Mouse (Mus musculus): ENCODE data around the gene Ccdc173. TPM values are rescaled to one million over a fixed set of nuclear protein-coding genes. Genes with fewer than 3 reads are reported as not detected.

Gene Ccdc173
- polyA plus RNA-seq, 1 experiment from 2014 or later = 2.2 TPM

GRCm38 (mm10) chr2:69777985-69778835, 11.2 kb downstream of the Ccdc173 start:
- DNase-seq (ENCODE audit: low spot score) (no peak), ATAC-seq (ENCODE audit: insufficient number of reproducible peaks, low FRiP score, low TSS enrichment, low read depth) (no peak)
- no peaks in the 10 kb centered on the region for H3K36me3 ChIP-seq (ENCODE audit: control insufficient read depth, insufficient read depth, low read length)
- WGBS = 71% methylated on average over 7 of the region's 7 CpGs
- no peaks in the 10 kb centered on the region for H3K27me3 ChIP-seq (ENCODE audit: control insufficient read depth, insufficient read depth, low read length)
- no peak overlapping the region for H3K27ac ChIP-seq (replicated peaks; ENCODE audit: low read depth, low read length)
- no peaks in the 10 kb centered on the region for H3K4me1 ChIP-seq (ENCODE audit: control insufficient read depth, insufficient read depth, low read length)
- H3K4me2 ChIP-seq (ENCODE audit: low read depth, severe bottlenecking) = no peak overlapping the region
- H3K9ac ChIP-seq (ENCODE audit: low read length) = no peak overlapping the region
- no peaks in the 10 kb centered on the region for H3K9me3 ChIP-seq (ENCODE audit: control insufficient read depth, low read length)
- no peak overlapping the region for H3K4me3 ChIP-seq (ENCODE audit: low read depth, low read length)

- DNase-seq (ENCODE audit: low spot score) (no peak), ATAC-seq (ENCODE audit: insufficient number of reproducible peaks, low FRiP score, low TSS enrichment, low read depth) (no peak)
- H3K9me3 ChIP-seq (ENCODE audit: control insufficient read depth, low read length) = no peaks in the 10 kb centered on the region
- H3K9ac ChIP-seq (ENCODE audit: low read length) = no peak overlapping the region
- H3K4me2 ChIP-seq (ENCODE audit: low read depth, severe bottlenecking) = no peak overlapping the region
- no peaks in the 10 kb centered on the region for H3K4me1 ChIP-seq (ENCODE audit: control insufficient read depth, insufficient read depth, low read length)
- H3K4me3 ChIP-seq (ENCODE audit: low read depth, low read length) = no peak overlapping the region
- H3K36me3 ChIP-seq (ENCODE audit: control insufficient read depth, insufficient read depth, low read length) = no peaks in the 10 kb centered on the region
- H3K27ac ChIP-seq (replicated peaks; ENCODE audit: low read depth, low read length) = no peak overlapping the region
- 95% methylated on average over 3 of the region's 3 CpGs for WGBS
- H3K27me3 ChIP-seq (ENCODE audit: control insufficient read depth, insufficient read depth, low read length) = no peaks in the 10 kb centered on the region
These were observed 16.0 kb downstream of the Ccdc173 start for GRCm38 (mm10) chr2:69773331-69773730.

- no peaks in the 10 kb centered on the region for H3K27me3 ChIP-seq (ENCODE audit: control insufficient read depth, insufficient read depth, low read length)
- H3K9me3 ChIP-seq (ENCODE audit: control insufficient read depth, low read length) = no peaks in the 10 kb centered on the region
- H3K36me3 ChIP-seq (ENCODE audit: control insufficient read depth, insufficient read depth, low read length) = no peaks in the 10 kb centered on the region
- DNase-seq (ENCODE audit: low spot score) (no peak), ATAC-seq (ENCODE audit: insufficient number of reproducible peaks, low FRiP score, low TSS enrichment, low read depth) (no peak)
- no peak overlapping the region for H3K27ac ChIP-seq (replicated peaks; ENCODE audit: low read depth, low read length)
- H3K4me3 ChIP-seq (ENCODE audit: low read depth, low read length) = no peak overlapping the region
- H3K4me2 ChIP-seq (ENCODE audit: low read depth, severe bottlenecking) = no peak overlapping the region
- WGBS = 83% methylated on average over 1 of the region's 1 CpGs
- H3K9ac ChIP-seq (ENCODE audit: low read length) = no peak overlapping the region
- H3K4me1 ChIP-seq (ENCODE audit: control insufficient read depth, insufficient read depth, low read length) = no peaks in the 10 kb centered on the region
These were observed 24.7 kb downstream of the Ccdc173 start for GRCm38 (mm10) chr2:69764716-69765115.

- DNase-seq (ENCODE audit: low spot score) (no peak), ATAC-seq (ENCODE audit: insufficient number of reproducible peaks, low FRiP score, low TSS enrichment, low read depth) (no peak)
- Histone ChIP-seq H3K9ac (ENCODE audit: low read length) (no peak overlapping the region), H3K27ac (replicated peaks; ENCODE audit: low read depth, low read length) (no peak overlapping the region), H3K4me2 (ENCODE audit: low read depth, severe bottlenecking) (no peak overlapping the region), H3K27me3 (ENCODE audit: control insufficient read depth, insufficient read depth, low read length) (no peaks in the 10 kb centered on the region), H3K4me3 (ENCODE audit: low read depth, low read length) (no peak overlapping the region), H3K4me1 (ENCODE audit: control insufficient read depth, insufficient read depth, low read length) (no peaks in the 10 kb centered on the region), H3K36me3 (ENCODE audit: control insufficient read depth, insufficient read depth, low read length) (no peaks in the 10 kb centered on the region), H3K9me3 (ENCODE audit: control insufficient read depth, low read length) (no peaks in the 10 kb centered on the region)
- 91% methylated on average over 4 of the region's 4 CpGs for WGBS
These were observed 26.0 kb downstream of the Ccdc173 start for GRCm38 (mm10) chr2:69763340-69763739.

GRCm38 (mm10) chr2:69760980-69761379, 28.4 kb downstream of the Ccdc173 start:
- ATAC-seq (ENCODE audit: insufficient number of reproducible peaks, low FRiP score, low TSS enrichment, low read depth) = no peak
- no peak overlapping the region for H3K27ac ChIP-seq (replicated peaks; ENCODE audit: low read depth, low read length)
- H3K4me1 ChIP-seq (ENCODE audit: control insufficient read depth, insufficient read depth, low read length) = no peaks in the 10 kb centered on the region
- no peak overlapping the region for H3K9ac ChIP-seq (ENCODE audit: low read length)
- H3K9me3 ChIP-seq (ENCODE audit: control insufficient read depth, low read length) = no peaks in the 10 kb centered on the region
- no peak overlapping the region for H3K4me2 ChIP-seq (ENCODE audit: low read depth, severe bottlenecking)
- no peaks in the 10 kb centered on the region for H3K27me3 ChIP-seq (ENCODE audit: control insufficient read depth, insufficient read depth, low read length)
- DNase-seq (ENCODE audit: low spot score) = no peak
- H3K4me3 ChIP-seq (ENCODE audit: low read depth, low read length) = no peak overlapping the region
- 82% methylated on average over 5 of the region's 5 CpGs for WGBS
- no peaks in the 10 kb centered on the region for H3K36me3 ChIP-seq (ENCODE audit: control insufficient read depth, insufficient read depth, low read length)

- Histone ChIP-seq H3K4me1 (ENCODE audit: control insufficient read depth, insufficient read depth, low read length) (no peaks in the 10 kb centered on the region), H3K27ac (replicated peaks; ENCODE audit: low read depth, low read length) (no peak overlapping the region), H3K4me2 (ENCODE audit: low read depth, severe bottlenecking) (no peak overlapping the region), H3K36me3 (ENCODE audit: control insufficient read depth, insufficient read depth, low read length) (peaks cover 17% of the 10 kb centered on the region), H3K9ac (ENCODE audit: low read length) (no peak overlapping the region), H3K9me3 (ENCODE audit: control insufficient read depth, low read length) (no peaks in the 10 kb centered on the region), H3K27me3 (ENCODE audit: control insufficient read depth, insufficient read depth, low read length) (no peaks in the 10 kb centered on the region), H3K4me3 (ENCODE audit: low read depth, low read length) (no peak overlapping the region)
- 98% methylated on average over 1 of the region's 1 CpGs for WGBS
- DNase-seq (ENCODE audit: low spot score) = no peak
- ATAC-seq (ENCODE audit: insufficient number of reproducible peaks, low FRiP score, low TSS enrichment, low read depth) = no peak
These were observed 44.3 kb downstream of the Ccdc173 start for GRCm38 (mm10) chr2:69745091-69745490.

GRCm38 (mm10) chr2:69723519-69723825, 65.9 kb downstream of the Ccdc173 start:
- ATAC-seq (ENCODE audit: insufficient number of reproducible peaks, low FRiP score, low TSS enrichment, low read depth) (0 out of 2 replicates have a peak, but pooled peaks have one; percentile 46), DNase-seq (ENCODE audit: low spot score) (no peak)

GRCm38 (mm10) chr2:69722650-69723518, 66.5 kb downstream of the Ccdc173 start:
- H3K4me1 ChIP-seq (ENCODE audit: control insufficient read depth, insufficient read depth, low read length) = no peaks in the 10 kb centered on the region
- H3K4me2 ChIP-seq (ENCODE audit: low read depth, severe bottlenecking) = peak overlapping the region; percentile 71
- H3K36me3 ChIP-seq (ENCODE audit: control insufficient read depth, insufficient read depth, low read length) = no peaks in the 10 kb centered on the region
- H3K27ac ChIP-seq (replicated peaks; ENCODE audit: low read depth, low read length) = peak overlapping the region; percentile 9; the same call in 1 of the 2 replicates
- peak overlapping the region; percentile 79 for H3K9ac ChIP-seq (ENCODE audit: low read length)
- H3K27me3 ChIP-seq (ENCODE audit: control insufficient read depth, insufficient read depth, low read length) = no peaks in the 10 kb centered on the region
- WGBS = under 1% methylated on average over 86 of the region's 91 CpGs
- ATAC-seq (ENCODE audit: insufficient number of reproducible peaks, low FRiP score, low TSS enrichment, low read depth) (peak; percentile 93), DNase-seq (ENCODE audit: low spot score) (peak; percentile 97)
- H3K9me3 ChIP-seq (ENCODE audit: control insufficient read depth, low read length) = no peaks in the 10 kb centered on the region
- peak overlapping the region; percentile 63 for H3K4me3 ChIP-seq (ENCODE audit: low read depth, low read length)

More at GRCm38 (mm10) chr2:69723519-69723825, 65.9 kb downstream of the Ccdc173 start:
- under 1% methylated on average over 13 of the region's 13 CpGs for WGBS
- H3K4me1 ChIP-seq (ENCODE audit: control insufficient read depth, insufficient read depth, low read length) = no peaks in the 10 kb centered on the region
- no peaks in the 10 kb centered on the region for H3K9me3 ChIP-seq (ENCODE audit: control insufficient read depth, low read length)
- H3K4me3 ChIP-seq (ENCODE audit: low read depth, low read length) = peak overlapping the region; percentile 63
- no peaks in the 10 kb centered on the region for H3K36me3 ChIP-seq (ENCODE audit: control insufficient read depth, insufficient read depth, low read length)
- peak overlapping the region; percentile 9; the same call in 1 of the 2 replicates for H3K27ac ChIP-seq (replicated peaks; ENCODE audit: low read depth, low read length)
- H3K9ac ChIP-seq (ENCODE audit: low read length) = peak overlapping the region; percentile 79
- no peaks in the 10 kb centered on the region for H3K27me3 ChIP-seq (ENCODE audit: control insufficient read depth, insufficient read depth, low read length)
- peak overlapping the region; percentile 71 for H3K4me2 ChIP-seq (ENCODE audit: low read depth, severe bottlenecking)

All from limb, embryonic 11.5 days (tissue).